8 mouse cellular contexts compared by ENCODE assay signal in the genomic region with DNA sequence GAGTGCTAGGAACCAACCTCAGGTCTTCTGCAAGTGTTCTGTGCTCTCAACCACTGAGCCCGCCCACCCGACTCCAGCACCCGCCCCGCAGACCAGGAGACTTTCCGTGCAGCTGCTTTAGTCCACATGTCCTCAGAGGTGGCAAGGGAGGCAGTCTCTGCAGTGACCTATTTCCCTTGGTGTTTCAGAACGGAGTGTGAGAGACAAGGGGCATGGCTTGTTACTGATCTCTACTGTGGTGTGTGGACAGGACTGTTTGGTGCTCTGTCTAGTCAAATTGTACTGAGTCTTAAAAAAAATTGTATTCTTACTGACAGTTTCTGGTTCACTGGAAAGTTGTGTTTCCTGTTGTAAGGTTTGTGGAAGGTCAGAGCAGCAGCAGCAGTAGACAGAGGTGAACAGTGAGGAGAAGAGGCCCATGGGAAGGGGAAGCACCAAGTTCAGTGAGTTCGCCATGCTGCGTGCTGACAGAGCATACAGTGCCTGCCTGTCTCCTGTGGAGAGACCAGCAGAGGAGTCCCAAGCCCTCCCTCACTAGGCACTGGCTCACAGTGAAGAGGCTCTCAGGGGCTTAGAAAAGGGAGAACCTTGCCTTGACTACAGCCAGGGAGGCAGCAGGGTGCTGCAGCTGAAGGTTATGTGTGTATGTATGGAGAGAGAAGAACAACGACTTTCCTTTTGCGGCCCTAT. TPM values are rescaled to one million over a fixed set of nuclear protein-coding genes. Genes with fewer than 3 reads are reported as not detected.
A peak's percentile ranks its signal among the peaks of the same experiment; 100 is the strongest.
DNase-seq lines count a peak whose midpoint lies in the region; ATAC-seq lines count a peak whose summit lies in the region.

No protein-coding gene starts in this region.

- no peak overlapping the region for H3K4me2 ChIP-seq in kidney, embryonic 16.5 days (replicated peaks; ENCODE audit: low read depth, low read length)

- no peaks in the 10 kb centered on the region for H3K36me3 ChIP-seq in kidney, embryonic 16.5 days (ENCODE audit: insufficient read depth, low read length)

- peaks cover 21% of the 10 kb centered on the region for H3K4me1 ChIP-seq in kidney, embryonic 16.5 days (ENCODE audit: insufficient read depth, low read length)

- no peak for DNase-seq in kidney, postnatal 36 days
- DNase-seq in liver (peak; percentile 54), MN1 (ENCODE audit: low spot score) (no peak)
- DNase-seq in spleen, postnatal 36 days (ENCODE audit: low spot score in 2 of 2): peak; percentile 44 to 54
- no peak for DNase-seq in urinary bladder, postnatal 36 days (ENCODE audit: low spot score in 2 of 2)
- DNase-seq in left cerebral cortex, postnatal 4 days: no peak

- intact Hi-C loops in left cerebral cortex, postnatal 4 days (cut with DNase I): no loop called here

- WGBS in kidney, embryonic 16.5 days: 56% methylated on average over 10 of the region's 10 CpGs

- peaks cover 6% of the 10 kb centered on the region; the same call in 1 of the 2 replicates for H3K9me3 ChIP-seq in kidney, embryonic 16.5 days (ENCODE audit: low read length)

- ATAC-seq in kidney, embryonic 16.5 days (ENCODE audit: low FRiP score, low TSS enrichment): no peak
- peak; percentile 84 for ATAC-seq in activated CD4-positive, CD25-positive, alpha-beta regulatory T cell, adult 4 months

- H3K4me3 ChIP-seq in kidney, embryonic 16.5 days (ENCODE audit: low read length): no peak overlapping the region

- 0 out of 2 replicates have a peak overlapping the region, but pooled peaks have one; percentile 33 for H3K27ac ChIP-seq in kidney, embryonic 16.5 days (ENCODE audit: low read length)

- no peaks in the 10 kb centered on the region for H3K27me3 ChIP-seq in kidney, embryonic 16.5 days (ENCODE audit: insufficient read depth, low read length)

- no peak overlapping the region for H3K9ac ChIP-seq in kidney, embryonic 16.5 days (replicated peaks; ENCODE audit: low read length)

RNA-seq across cellular contexts. Expression of gene Hivep1, which starts 44.1 kb away (rescaled TPM):
- polyA plus RNA-seq in kidney, embryonic 16.5 days (2015; fragmentation: Nextera tagmentation; extraction: Ambion mirVana): 8.4 and 10.0 TPM in 2 replicates
- 10 to 100 TPM in 1 of 2 experiments, 1 to 10 TPM in 1; 9.0 to 16.6 TPM for polyA plus RNA-seq in activated CD4-positive, CD25-positive, alpha-beta regulatory T cell, adult 4 months (2017; shearing (Covaris generic))
- 10 to 100 TPM; 84.3 to 84.9 TPM for total RNA-seq in left cerebral cortex, postnatal 4 days (2021)

Comparison
In these comparisons a context has a peak if more than half of its experiments do, and no peak if none do; other contexts are left out.
1. DNase-seq: peak in liver (single experiment) and spleen, postnatal 36 days (2 of 2); none in kidney, postnatal 36 days (0 of 2), MN1 (single experiment), urinary bladder, postnatal 36 days (0 of 2) and left cerebral cortex, postnatal 4 days (single experiment).